Mouse (Mus musculus) testis, adult 2 months (tissue): Measurements from ENCODE around the gene Ubash3b.

ENCODE experiments used
- CTCF ChIP-seq: fragments of 200-500 bp; IDR thresholded peaks from 2 replicates; pipeline ENCODE4 v1.5.1; 2012; ENCODE audit warnings: low read depth, mild to moderate bottlenecking, inconsistent platforms, low read length, moderate library complexity; ENCODE audit not compliant: control insufficient read depth, insufficient read depth, insufficient replicate concordance
- POLR2A ChIP-seq: fragments of 200-500 bp; IDR thresholded peaks from 2 replicates; pipeline ENCODE4 v1.6.1; 2012; ENCODE audit warnings: low read depth, mild to moderate bottlenecking, inconsistent platforms, low read length, moderate library complexity; ENCODE audit not compliant: control insufficient read depth

DNA sequence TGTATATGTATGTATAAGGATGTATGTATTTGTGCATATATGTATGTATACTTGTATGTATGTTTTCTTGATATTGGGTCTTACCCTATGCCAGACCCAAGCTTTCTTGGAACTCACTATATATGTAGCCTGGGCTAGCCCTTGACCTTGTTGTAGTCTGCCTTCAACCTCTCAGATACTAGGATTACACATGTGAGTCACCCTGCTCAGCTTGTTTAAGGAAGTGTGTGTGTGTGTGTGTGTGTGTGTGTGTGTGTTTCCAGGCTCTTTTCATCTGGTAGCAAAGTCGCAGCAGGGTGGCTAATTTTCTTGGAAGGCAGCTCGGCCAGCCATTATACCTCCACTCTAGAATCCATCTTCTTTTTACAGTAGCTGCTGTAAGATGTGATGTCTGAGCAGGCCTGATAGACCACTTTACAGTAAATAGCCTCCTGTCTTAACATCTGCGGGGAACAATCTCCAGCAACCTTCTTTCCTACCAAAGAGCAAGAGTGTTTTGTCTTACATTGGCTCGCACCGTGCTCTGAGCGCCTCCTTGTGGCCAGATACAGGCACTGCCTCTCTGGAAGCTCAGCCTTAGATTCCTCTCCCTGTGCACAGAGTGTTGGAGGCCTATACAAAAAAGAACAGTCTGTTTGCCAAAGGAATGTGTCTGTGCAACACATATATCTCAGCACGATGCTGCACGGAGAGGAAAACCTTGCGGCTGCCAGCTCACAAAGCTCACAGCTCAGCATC is 29.4 kb upstream of the Ubash3b start:
- TF ChIP-seq POLR2A: no peak
- peak; percentile 97 for TF ChIP-seq CTCF
